Mouse (Mus musculus) embryo, embryonic 10.5 days (tissue): ENCODE data around the gene Mrpl54.
A peak's percentile ranks its signal among the peaks of the same experiment; 100 is the strongest.

ENCODE experiments used
- DNase-seq: peaks from one replicate; pipeline ENCODE4 v3.0.0-alpha.2; 2015; ENCODE audit warnings: low spot score

Gene Mrpl54

DNA sequence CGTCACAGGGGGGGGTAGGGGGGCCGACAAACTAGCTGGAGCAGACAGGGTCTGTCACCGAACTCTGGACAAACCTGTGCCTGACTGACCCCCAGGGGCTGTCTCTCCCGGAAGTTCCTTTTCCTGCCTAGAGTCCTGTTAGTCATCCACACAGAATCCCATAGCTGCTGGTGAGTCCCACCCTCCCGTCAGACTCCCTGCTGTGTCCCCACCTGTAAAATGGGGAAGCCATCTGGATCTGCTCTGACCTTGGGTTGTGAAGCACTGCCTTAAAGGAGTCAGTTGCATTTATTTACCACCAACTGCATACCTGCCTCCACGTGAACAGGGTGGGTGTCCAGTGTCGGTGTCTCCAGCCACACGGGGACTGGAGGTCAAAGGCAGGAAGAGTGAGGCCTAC lies 27.7 kb upstream of the Mrpl54 start:
- DNase-seq = no peak

GRCm38 (mm10) chr10:81293334-81294030 lies 26.7 kb upstream of the Mrpl54 start:
- DNase-seq = no peak

- DNase-seq = peak; percentile 100
These were observed 26.0 kb upstream of the Mrpl54 start, which contains the start of gene Pip5k1c for GRCm38 (mm10) chr10:81292554-81293333. Gene Pip5k1c, plus strand, starts transcription at chr10:81292963.

- no peak for DNase-seq
These were observed 24.9 kb upstream of the Mrpl54 start, which contains the start of gene Tjp3 for GRCm38 (mm10) chr10:81291511-81292104. Gene Tjp3, minus strand, starts transcription at chr10:81291581.

DNA sequence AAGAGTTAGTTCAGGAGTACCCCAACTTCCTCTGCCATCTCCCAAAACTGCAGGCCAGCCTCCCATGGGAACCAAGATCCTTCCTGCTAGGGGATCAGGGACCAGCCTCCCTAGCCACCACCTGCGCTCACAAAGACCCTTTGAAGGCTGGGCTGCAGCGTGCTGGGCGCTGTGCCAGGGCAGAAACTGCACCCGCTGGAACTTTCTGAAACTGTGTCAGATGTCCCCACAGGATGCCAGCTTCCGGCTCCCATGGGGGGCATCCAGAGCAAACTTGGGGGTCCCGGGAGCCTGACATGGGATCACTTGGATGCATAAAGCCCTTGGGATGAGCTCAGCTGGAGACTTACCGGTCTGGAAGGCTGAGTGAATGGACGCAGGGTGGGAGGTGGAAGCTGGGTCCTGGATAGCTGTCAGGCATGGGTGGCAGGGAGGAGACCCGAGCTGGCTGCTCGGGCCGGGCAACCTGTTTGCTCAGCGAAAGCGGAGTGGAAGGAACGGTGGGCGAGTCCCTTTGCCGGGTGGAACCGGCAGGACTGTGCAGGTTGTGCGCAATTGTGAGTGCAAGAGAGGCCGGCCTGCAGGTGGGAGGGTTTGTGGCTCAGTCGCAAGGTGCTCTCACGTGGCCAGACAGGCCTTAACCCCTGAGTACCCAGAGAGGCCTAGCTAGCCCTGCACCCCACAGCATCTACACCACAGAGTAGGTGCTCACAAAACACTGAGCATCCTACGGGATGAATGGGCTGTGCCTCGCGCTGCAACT lies 24.1 kb upstream of the Mrpl54 start:
- no peak for DNase-seq

DNA sequence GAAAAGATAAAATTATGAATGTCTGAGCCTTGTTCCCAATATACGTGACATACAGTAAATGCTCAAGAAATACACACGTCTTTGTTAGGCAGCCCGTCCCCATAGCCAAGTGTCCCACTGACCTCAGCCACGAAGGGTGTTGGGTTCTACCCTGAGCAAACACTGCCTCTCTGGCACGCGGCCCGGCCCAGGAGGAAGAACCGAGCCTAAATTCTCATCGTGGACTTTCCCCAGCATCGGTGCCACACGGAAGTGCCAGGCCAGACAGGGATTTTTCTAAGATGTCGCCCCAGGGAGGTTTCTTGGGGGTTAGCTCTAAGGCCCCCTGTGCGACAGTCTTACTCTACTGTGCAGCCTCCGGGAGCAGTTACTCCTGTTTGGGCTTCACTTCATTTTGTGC lies 23.1 kb upstream of the Mrpl54 start:
- no peak for DNase-seq

DNA sequence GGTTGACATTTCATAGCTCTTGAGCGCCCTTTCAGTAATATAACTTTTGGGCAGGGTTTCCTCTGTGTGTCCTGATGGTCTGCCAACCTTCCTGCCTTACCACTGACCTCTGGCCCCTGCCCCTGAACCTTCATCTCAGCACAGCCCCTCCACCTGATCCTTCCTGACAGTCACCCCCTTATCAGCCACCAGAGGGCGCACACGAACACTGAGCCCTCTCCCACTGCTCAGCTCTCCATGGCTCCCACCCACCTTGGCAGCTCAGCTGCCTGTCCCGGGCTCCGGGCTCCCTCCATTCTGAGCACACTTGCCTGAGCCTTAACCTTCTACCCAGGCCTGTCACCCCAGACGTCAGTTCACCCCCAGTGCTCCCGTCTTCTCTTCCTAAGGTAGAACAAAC lies 22.5 kb upstream of the Mrpl54 start:
- DNase-seq = peak; percentile 85

DNA sequence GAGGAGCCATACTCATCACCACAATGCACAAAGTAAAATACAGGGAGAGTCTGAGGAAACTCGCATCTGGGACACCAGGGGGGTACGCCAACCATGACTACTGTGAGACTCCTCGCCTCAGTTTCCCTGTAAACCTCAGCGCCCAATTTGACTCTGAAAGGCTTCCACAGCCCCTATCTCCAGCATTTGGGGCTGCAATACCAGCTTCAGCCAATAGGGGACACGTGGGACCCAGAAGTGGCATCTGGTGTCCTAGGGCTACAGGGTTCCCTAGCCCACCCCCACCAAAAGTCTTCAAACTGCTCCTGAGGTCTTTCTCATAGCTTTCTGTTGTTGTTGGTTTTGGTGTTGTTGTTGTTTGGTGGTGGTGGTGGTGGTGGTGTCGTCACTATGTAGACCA lies 21.9 kb upstream of the Mrpl54 start:
- DNase-seq = peak; percentile 59

- DNase-seq = peak; percentile 45
These were observed 20.9 kb upstream of the Mrpl54 start for GRCm38 (mm10) chr10:81287513-81288157.

DNA sequence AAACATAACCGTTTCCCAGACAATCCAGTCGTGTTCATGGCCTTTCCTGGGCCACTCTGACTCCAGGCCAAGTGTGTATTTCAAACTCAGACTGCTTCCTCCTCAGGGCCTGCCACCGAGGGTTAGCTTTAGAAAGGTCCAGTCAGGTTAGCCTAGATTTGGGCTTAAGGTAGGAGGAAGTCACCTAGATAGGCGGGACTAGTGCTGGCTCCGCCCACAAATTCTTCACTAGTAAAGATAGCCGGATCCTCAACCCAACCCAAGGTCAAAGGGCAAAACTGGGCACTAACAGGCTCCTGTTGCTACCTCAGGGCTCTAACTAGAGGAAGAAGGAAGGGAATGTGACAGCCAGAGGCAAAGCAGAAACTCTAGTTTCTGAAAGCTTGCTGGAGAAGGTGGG lies 19.9 kb upstream of the Mrpl54 start:
- DNase-seq = no peak

DNA sequence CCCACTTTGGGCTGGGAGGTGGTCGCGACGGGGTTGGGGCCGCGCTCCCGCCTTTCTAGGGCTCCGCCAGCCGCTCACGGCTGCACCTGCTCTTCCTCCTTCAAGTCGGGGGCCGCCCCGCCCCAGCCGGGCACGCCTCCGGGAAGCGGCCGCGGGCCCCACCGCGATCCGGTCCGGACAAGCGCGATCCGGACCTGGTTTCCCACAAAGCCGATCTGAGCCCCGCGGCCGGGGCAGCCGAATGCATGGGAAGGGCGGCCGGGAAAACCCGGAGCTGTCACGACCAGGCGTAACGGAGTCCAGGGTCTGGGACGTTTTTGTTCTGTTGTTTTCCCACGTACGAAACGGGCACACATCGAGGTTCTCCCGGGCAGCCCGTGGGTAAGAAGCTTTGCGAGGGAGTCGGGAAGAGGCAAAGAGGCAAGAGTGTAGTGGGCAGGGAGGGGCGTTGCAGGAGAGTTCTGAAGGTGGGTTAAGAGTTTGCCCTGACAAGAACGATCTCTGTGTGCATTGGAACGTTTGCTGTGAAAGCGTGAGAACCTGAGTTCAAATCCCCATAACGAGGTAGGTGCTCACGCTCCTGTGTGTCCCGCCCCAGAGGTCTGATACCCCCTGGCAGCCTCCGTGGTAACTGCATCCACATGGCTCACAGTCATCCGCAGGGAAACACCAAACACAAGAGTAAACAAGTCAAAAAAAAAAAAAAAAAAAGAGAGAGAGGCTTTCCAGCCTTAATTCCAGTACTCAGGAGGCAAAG lies 19.1 kb upstream of the Mrpl54 start:
- peak; percentile 94 for DNase-seq

DNA sequence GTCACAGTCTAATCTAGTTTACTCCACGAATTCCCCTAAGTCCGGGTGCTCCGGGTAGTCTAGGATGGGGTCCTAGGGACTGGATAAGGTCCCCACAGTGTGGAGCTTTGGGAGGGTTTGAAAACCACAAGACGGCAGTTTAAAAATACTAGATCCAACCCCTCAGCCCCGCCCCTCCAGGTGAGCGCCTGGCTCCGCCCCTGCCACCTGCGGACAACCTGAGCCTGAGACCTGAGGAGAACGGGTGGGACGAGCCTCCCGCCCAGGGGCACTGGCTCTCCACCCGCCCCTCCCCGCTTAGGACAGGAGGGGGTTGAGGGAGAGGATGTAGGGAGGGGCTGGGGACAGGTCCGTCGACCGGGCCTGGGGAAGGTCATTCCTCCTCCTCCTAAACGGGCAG lies 18.0 kb upstream of the Mrpl54 start:
- DNase-seq = no peak

GRCm38 (mm10) chr10:81284189-81284588 lies 17.5 kb upstream of the Mrpl54 start:
- DNase-seq = no peak

DNA sequence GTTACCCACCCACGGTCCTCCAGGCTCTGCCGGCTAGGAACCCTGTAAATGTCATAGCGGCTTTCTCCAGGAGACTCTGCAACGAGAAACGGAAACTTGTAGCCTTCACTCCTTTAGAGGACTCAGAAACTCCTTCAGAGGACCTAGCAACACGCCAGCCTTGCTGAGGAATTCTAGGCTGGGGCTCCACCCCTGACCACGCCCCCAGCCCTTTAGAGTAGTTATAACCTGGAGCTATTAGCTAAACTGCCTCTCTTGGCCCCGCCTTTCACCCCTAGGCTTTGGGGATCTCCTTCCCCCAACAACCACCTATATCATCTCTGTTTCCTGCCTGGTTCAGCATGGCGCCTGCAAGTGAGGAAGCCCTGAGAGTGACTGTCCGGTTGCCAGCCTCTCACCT lies 12.8 kb upstream of the Mrpl54 start:
- peak; percentile 52 for DNase-seq

GRCm38 (mm10) chr10:81277676-81278075 lies 10.9 kb upstream of the Mrpl54 start:
- DNase-seq = no peak

DNA sequence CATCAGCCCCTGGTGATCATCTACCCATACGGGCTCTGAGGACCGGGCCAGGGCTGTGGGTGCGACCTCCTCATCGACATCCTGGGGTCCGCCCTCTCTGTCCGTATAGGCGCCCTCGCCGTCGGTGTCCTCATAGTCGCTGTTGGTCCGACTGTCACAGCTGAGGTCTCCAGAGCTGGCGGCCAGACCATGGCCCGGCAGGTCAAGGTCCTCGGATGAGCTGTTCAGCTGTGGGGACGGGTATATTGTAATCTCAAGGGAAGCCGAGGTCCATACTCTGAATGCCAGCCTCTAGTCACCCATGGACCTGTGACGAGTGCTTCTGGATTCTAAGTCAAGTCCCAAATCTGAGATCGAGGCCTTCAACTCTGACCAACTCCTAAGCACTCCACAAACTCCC lies 7.1 kb upstream of the Mrpl54 start:
- no peak for DNase-seq

- no peak for DNase-seq
These were observed 5.6 kb upstream of the Mrpl54 start for GRCm38 (mm10) chr10:81272356-81272755.

DNA sequence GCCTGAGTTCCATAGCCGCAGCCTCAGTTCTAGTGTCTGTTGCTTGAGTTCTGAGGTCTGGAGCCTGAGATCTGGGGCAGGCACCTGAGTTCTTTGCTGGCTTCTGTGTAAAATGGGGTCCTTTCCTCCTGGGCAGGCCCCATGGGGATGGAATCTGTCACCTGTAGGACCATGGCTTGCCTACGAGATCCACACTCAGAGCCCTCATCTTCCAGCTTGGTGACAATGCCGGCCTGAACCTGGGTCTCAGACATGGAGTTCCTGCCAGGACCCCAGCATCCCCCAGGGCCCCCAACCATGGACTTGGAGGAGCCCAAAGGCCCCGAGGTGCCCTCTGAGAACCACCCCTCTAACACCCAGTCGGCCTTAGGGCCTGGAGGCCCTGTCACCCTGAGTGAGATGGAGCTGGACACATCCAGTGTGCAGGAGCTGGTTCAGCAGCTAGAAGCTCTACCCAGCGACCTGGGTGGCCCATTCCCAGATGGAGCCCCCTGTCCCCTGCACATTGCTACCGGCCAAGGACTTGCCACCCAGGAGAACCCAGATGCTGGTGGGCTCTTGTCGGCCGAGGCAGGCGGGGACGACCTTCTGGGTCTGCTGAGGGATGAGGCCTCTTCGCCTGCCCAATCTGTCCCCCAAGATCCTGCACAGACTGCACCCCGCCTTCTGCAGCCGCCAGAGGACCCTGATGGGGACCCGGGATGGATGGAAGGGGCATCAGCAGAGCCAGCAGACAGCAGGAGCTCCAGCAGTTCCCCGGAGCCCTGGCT lies 2.1 kb upstream of the Mrpl54 start:
- DNase-seq = no peak

GRCm38 (mm10) chr10:81268056-81268455 lies 1.3 kb upstream of the Mrpl54 start:
- peak; percentile 95 for DNase-seq

DNA sequence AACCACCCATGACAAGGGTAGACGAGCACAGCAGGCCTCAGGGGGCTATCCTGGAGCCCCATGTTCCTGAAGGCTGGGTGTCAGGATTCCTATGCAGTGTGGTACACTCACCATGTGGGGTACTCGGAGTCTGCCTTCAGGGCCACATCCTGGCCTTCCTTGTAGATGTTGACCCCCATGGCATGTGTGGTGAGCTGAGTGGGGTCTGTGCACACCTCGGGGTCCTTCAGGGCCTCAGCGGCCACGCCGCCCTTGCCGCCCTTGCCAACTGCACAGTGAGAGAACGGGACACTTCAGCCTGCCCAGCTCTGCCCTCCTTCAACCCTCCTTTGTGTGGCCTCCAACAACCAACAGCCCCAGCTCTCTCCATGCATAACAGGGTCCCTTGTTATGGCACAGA lies 1.2 kb downstream of the Mrpl54 start:
- DNase-seq = no peak
